Mouse (Mus musculus) adrenal gland, postnatal 10 days (tissue): ENCODE data around the gene Cfap46. TPM values are rescaled to one million over a fixed set of nuclear protein-coding genes. Genes with fewer than 3 reads are reported as not detected.

Source experiments
- DNase-seq: peaks from one replicate; pipeline ENCODE4 v3.0.0; 2021; ENCODE audit warnings: mixed read lengths
- total RNA-seq, 2 experiments: library from RNA; stranded (reverse); gene quantifications; 2 replicates each; pipeline ENCODE4 v1.2.3; 2021

Cfap46 gene
- total RNA-seq, 2 experiments from 2014 or later: 0.45 to 1.2 TPM

DNA sequence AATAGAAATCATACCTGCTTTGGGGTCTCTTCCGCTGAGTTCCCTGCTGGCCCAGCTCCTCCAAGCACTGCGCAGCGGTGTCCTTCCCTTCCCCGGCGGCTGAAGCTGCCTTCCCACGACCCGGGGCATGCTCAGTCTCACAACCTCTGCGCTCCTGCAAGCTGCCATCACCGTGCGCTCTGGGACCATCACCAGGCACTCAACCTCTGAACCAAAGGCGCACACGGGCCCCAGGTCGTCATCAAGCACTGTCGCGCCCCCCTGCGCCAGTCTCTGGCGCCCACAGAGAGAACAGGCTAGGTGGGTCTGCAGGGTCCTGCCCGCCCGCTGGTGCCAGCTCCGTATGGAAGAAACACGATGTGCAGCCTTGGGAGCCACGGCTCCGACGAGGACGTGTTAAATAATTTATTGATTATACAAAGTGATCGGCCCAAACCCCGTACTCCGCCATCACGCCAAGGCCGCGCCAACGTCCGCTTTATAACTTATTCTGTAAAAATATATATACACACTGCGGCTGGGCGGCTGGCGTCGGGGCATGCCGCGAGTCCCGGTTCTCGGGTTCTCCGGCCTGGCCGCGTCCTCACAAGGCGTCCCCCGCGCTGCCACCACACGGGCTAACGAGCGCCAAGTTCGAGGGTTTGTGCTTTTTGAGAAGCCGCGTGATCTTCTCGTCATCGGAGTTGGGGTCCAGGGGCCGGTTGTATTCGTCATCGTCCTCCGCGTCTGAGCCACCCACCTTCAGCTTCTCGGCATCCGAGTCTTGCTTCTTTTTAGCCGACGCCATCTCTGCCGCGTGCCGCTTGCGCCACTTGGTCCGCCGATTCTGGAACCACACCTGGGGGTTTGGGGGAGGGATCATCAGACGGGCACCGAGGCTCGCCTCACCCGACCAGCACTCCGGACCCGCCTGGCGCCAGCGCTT, 102.5 kb downstream of the Cfap46 start:
- peak; percentile 26 for DNase-seq

DNA sequence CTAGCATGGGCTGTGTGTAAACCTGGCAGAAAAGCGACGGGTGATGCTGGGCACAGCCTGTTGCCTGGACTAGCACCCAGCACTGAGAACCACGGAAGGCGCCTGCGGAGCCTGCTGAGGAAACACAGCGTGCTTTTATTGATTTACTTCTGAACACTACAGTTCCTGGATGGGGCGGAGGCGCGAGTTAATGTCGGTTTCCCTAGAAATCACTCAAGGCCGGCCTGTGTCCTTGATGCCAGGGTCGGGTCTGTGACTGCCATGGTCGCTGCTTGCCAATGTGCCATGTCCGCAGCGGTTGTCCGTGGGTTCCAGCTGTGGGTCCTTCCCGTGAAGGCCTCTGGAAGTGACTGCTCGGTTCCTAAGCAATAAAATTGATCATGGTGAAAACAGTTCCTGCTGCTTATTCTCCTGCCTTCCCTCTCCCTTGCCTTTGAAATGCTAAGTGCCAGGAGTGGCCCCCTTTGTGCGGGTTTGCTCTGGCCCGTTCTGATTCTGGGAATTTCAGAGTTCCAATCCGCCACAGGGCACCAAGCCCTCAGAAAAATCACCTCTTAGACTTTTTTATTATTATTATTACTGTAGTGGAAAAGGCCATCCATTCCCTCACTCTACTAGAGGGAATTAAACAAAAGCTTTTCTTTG, 104.2 kb downstream of the Cfap46 start:
- peak; percentile 36 for DNase-seq

DNA sequence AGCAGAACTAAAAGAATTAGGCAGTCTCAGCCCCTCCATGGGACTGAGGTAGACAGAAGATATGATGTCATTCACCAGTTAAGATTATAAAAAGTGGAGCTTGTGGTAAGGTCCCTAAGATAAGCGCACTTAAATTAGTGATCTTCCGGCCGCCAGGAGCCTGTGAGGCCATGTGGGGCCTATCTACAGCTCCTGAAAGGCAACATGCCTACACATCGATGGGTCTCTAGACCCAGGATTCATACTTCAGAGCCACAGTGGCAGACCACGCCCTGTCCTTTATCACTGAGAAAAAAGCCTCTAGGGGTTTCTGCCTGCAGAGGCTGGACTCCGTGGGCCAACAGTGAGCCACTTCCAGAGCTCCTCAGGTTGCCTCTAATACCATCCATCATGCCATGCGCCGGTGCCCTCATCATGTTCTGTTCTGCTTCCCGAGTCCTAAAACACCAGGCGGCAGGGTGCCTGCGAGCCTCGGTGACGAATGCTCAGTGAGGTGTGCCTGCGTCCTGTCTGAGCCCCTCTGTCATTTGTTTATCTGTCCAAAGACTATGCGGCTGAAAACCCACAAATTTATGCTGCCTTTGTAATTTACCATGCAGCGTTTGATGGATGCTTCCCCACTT, 107.4 kb downstream of the Cfap46 start:
- DNase-seq: no peak

DNA sequence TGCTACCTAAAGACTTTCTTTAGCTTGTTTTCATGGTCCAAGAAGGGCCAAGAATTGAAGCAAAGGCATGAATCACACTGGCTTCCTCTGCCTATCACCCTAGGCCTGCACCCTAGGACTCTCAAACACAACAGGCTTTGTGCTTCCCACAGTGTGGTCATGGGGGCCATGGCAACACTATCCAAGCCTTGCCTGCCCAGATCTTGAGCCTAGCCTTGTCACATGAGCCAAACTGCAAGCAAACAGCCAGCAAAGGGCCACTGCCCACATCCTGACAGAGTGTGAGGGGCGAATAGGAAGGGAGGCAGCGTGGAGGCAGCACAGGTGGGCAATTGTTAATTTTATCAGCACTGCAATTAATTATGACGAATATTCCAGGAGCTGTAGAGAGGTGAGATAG, 111.0 kb downstream of the Cfap46 start:
- DNase-seq: no peak

DNA sequence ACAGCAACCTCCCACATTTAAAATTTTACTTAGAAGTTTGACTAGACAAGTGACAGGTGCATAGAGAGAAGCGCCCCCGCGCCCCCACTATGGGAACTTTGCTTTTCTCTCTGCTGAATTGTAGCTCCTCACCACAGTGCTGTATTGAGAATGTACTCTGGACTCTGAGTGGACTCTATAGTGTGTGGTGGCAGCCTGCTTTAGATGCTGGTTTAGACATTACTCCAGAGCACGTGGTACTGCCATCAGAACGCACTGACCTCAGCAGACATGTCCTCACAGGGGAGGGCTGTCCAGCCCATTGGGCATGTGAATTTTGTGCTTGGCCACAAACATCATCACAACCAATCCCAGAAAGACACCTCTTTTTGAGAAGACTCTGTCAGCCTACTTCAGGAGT, 112.8 kb downstream of the Cfap46 start:
- DNase-seq: no peak

DNA sequence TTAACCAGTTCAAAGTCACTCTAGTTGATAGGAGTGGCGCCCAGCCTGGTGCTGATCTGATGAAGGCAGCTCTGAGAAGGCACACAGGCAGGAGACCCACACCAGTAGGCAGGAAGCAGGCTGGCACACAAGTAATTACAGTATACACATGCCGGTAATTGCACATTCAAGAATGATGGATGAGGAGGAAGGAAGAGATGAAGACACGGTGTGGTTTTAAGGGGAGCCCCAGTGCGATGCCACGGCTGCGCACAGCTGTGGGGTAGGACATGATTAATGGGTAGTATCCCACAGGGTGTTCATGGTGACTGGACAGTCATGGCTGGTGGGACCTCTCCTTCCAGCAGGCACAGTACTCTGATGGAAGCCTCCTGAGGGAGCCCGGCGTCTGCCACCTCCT, 117.1 kb downstream of the Cfap46 start:
- DNase-seq: no peak

DNA sequence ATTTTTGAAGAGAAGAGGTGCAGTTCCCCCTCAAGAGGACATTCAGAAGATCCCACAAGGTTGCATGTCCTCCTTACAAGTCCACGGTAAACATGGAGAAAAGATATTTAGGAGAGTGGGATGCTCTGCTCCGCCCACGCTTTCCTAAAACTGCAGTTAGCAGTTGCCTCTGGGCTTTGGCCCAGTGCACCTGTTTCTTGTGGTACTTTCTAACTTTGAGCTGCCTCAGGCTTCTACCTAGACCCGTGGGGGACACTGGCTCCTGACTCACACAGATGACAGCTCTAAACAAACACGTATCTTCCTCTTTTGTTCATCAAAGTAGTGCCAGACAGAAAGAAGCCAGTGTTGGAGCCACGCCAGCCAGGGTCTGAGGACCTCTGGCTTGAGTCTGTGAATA, 117.6 kb downstream of the Cfap46 start:
- no peak for DNase-seq

DNA sequence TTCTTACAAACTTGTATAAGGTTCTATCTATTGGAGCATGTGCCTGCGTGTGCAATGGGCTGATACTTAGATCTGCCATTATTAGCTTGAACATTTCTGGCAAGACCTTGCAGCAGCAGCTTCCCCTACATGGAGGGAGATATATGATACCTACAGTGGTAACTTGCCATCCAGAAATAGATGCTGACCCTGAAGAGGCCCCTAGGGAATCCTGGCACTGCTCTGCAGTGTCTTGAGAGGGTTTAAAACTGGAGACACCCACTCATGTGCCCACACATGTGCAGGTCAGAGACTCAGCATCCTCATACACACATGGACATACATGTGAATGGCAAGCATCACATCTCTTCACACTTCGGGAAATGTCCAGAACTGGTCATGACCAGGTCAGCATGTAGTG, 119.5 kb downstream of the Cfap46 start:
- DNase-seq: no peak

DNA sequence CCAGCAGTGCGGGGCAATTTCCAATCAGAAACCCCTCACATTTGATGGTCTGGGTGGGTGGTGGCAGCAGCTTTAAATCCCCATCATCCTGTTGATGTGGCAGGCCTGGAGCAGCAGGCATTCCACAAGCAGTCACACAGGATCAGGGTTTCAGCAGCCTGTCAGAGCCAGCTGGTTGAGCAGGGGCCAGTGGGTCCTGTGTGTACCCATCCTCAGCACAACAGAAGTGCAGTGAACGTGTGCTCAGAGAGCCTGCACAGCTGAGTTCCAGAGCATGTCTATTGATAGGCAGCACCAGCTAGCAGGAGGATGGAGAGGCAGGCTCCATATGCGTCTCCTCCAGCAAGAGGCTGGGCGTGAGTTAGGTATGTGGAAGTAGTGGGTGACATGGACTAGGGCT, 120.2 kb downstream of the Cfap46 start:
- no peak for DNase-seq

DNA sequence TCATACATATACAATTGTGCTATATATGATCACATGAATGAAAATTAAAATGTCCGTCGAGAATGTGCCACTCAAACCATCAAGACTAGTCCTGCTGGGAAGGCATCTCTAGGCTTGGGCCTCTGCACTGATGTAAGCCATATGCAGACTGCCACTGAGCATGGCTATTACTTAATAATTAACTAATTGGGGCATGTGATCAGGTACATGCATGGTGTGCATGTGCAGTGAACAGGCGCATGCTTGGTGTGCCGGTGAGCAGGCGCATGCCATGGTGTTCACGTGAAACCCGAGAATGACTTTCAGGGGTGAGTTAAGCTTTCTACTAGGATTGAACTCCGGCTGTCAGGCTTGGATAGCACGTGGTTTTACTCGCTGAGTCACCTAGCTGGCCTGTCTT, 124.0 kb downstream of the Cfap46 start:
- DNase-seq: no peak

DNA sequence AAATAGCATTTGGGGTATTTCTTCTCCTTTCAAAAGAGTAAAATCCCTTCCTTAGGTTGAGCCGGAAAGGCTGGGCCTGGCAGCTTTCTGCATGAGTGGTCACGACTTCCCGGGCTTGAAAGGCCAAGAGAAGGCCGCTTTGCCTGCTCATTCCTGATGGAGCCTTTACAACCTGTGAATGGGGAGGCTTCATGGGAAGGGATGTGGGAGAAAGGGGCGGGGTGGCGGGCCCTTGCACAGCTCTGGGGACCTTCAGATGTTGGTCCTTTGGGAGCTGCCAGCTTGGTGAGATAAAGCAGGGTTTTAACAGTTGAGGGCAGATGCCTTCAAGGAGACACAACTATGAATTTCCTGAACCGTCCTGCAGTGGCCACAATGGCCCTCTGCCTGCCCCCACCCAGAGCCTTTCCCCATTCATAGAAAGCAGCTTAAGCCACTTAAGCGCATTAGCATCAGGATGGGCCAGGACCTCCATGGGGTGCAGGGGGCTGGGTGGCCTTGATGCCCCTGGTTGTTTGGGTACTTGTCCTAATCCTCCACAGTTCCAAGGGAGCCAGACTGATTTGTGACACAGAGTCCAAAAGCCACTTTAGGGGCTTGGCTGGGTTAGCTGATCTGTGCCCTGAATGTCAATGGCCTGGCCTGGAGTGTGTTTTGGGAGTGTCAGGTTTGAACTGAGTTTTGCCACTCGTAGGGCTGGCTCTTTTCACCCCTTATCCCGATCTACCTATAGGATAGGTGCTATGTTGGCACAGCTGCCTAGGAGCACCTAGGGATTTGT, 126.7 kb downstream of the Cfap46 start:
- no peak for DNase-seq

DNA sequence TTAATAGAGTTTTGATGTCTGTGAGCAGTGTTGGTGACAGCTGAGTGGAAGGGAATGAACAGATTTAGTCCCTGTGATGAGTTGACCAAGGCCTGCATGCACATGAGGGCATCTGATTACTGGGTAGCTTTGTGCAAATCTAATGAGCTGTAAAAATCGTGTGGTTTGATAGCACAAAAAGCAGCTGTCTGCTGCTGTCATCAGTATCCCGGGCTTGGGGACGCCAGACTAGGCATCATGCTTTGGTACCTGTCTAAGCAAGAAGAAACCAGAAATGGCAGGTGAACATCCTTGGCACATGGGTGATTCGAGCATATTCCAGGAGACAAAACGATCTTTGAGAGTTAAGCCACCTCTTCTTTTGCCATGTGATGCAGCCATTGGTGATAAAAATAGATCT, 127.3 kb downstream of the Cfap46 start:
- DNase-seq: no peak

DNA sequence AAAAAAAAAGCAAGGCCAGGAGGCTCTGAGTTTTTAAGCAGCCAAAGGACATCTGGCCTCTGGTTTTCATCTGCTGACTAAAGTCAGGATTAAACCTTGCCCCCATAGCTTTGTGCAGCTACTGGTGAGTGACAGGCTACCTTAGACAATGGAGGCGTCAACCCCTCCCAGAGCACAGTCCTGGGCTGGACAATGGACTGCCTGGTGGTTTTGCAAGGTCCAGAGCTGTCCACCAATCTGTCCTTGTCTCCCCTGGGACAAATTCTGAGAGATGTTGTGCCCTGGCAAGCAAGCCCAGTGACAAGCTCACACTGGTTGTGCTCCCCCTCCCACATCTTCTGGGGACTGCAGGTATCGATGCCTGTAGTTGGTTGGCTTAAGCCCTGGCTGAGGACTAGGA, 132.1 kb downstream of the Cfap46 start:
- DNase-seq: no peak

Other genes starting within 250 kb of the Cfap46 start
- not detected for gene Nkx6-2, start 101.0 kb downstream of the Cfap46 start, total RNA-seq
- 1 to 10 TPM; 2.4 to 3.9 TPM for gene Adgra1, start 150.4 kb upstream of the Cfap46 start, total RNA-seq
- under 1 TPM; 0.42 to 0.55 TPM for gene Kndc1, start 210.9 kb upstream of the Cfap46 start, total RNA-seq